Mouse (Mus musculus) cortical plate, adult 2 months (tissue): Measurements from ENCODE around the gene Capn15. TPM values are rescaled to one million over a fixed set of nuclear protein-coding genes. Genes with fewer than 3 reads are reported as not detected.
A peak's percentile ranks its signal among the peaks of the same experiment; 100 is the strongest.

Experiments used
- H3K27ac ChIP-seq: fragments of 200-500 bp; 2 replicates; pipeline ENCODE4 v1.5.1; 2012; ENCODE audit warnings: low read length, control low read depth, inconsistent platforms; ENCODE audit not compliant: insufficient read depth
- H3K4me1 ChIP-seq: fragments of 200-500 bp; 2 replicates; pipeline ENCODE4 v1.6.1; 2011; ENCODE audit warnings: low read length; ENCODE audit not compliant: control insufficient read depth, insufficient read depth
- H3K4me3 ChIP-seq: fragments of 200-500 bp; 2 replicates; pipeline ENCODE4 v1.5.1; 2011; ENCODE audit warnings: mild to moderate bottlenecking, low read length, control low read depth; ENCODE audit not compliant: insufficient read depth
- CTCF ChIP-seq: fragments of 200-500 bp; IDR thresholded peaks from 2 replicates; pipeline ENCODE4 v1.5.1; 2011; ENCODE audit warnings: mild to moderate bottlenecking, control low read depth, low read length; ENCODE audit not compliant: insufficient read depth; ENCODE audit errors: extremely low read depth
- POLR2A ChIP-seq: fragments of 200-500 bp; IDR thresholded peaks from 2 replicates; pipeline ENCODE4 v1.6.1; 2011; ENCODE audit warnings: mild to moderate bottlenecking, low read length, control low read depth; ENCODE audit not compliant: insufficient read depth; ENCODE audit errors: extremely low read depth
- polyA plus RNA-seq: library from polyadenylated mRNA; depleted of rRNA; stranded (reverse); fragments of >200 nt; gene quantifications from 2 replicates; pipeline ENCODE4 v1.2.3, GENCODE M21; 2012

Gene Capn15
- polyA plus RNA-seq, 1 experiment = 45.8 TPM

DNA sequence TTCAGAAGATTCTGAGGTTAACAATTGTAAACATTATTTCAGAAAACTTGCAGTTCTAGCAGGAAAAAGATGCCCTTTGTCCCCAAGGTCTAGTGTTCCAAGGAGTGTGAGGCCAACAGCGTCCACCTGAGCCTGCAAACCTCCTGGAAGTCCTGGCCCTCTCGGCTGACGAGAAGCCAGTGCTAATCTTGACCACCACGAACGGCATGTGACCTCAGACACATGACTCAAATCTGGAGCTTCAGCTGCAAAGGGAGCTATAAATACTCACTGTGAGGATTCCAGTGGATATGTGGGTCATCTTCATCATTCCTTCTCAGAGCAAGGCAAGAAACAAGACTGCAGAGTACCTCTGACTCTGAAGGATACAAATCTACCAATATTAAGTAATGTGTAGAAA lies 32.4 kb upstream of the Capn15 start:
- Histone ChIP-seq H3K4me3 (no peak overlapping the region), H3K27ac (no peak overlapping the region), H3K4me1 (peaks cover 17% of the 10 kb centered on the region)
- TF ChIP-seq CTCF (no peak), POLR2A (no peak)

GRCm38 (mm10) chr17:26017021-26017420 lies 31.4 kb upstream of the Capn15 start:
- peaks cover 17% of the 10 kb centered on the region for H3K4me1 ChIP-seq
- no peak overlapping the region for H3K4me3 ChIP-seq
- no peak for TF ChIP-seq POLR2A
- TF ChIP-seq CTCF = no peak
- H3K27ac ChIP-seq = no peak overlapping the region

GRCm38 (mm10) chr17:26013711-26014110 lies 28.1 kb upstream of the Capn15 start:
- Histone ChIP-seq H3K4me1 (peaks cover 15% of the 10 kb centered on the region), H3K4me3 (no peak overlapping the region), H3K27ac (no peak overlapping the region)
- TF ChIP-seq CTCF (no peak), POLR2A (no peak)

- H3K27ac ChIP-seq = no peak overlapping the region
- TF ChIP-seq CTCF (peak; percentile 67), POLR2A (no peak)
- peaks cover 7% of the 10 kb centered on the region for H3K4me1 ChIP-seq
- no peak overlapping the region for H3K4me3 ChIP-seq
These were observed 26.4 kb upstream of the Capn15 start for GRCm38 (mm10) chr17:26011841-26012460.

- no peak overlapping the region for H3K27ac ChIP-seq
- H3K4me1 ChIP-seq = peaks cover 5% of the 10 kb centered on the region; the same call in 1 of the 2 replicates
- H3K4me3 ChIP-seq = no peak overlapping the region
- TF ChIP-seq POLR2A = no peak
- TF ChIP-seq CTCF = peak; percentile 94
These were observed 23.9 kb upstream of the Capn15 start for GRCm38 (mm10) chr17:26009540-26009939.

DNA sequence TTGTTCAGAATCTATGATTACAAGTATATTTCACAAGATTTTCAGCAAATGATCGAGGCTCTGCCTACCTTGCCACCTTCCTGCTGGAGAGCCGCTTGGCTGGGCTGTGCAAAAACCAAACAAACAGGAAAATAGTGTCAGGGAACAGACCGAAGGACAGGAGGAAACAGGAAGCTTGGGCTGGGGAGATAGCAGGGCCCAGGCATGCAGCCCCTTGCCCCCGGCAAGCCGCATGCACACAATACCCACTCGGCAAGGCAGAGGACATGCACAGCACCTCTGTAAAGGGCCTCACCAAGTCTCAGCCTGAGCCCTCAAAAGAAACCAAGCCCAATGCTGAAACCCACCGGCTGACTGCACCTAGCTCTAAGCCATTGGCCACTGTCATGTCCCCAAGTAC lies 23.2 kb upstream of the Capn15 start:
- Histone ChIP-seq H3K27ac (no peak overlapping the region), H3K4me1 (peaks cover 3% of the 10 kb centered on the region; the same call in 1 of the 2 replicates)
- TF ChIP-seq POLR2A (no peak), CTCF (no peak)

DNA sequence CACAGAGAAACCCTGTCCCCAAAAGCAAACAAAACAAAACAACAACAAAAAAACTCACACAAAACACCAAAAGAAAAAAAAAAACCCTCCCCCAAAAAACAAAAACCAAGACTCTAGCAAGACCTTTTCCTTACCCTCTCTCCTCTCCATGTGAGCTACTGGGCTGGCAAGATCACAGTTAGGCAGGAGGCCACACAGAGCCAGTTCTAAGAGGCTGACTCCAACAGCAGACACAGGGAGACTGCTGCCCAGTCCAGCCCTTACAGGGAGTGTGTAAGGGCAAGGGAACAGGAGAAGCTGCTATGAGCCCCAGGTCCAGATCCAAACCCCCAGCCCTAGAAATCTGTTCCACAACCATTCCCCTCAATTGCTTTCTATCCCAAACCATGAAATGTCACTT lies 22.7 kb upstream of the Capn15 start:
- no peak overlapping the region for H3K4me3 ChIP-seq
- TF ChIP-seq POLR2A (no peak), CTCF (no peak)
- H3K4me1 ChIP-seq = no peaks in the 10 kb centered on the region
- no peak overlapping the region for H3K27ac ChIP-seq

More for the DNA sequence above, 23.2 kb upstream of the Capn15 start:
- H3K4me3 ChIP-seq = no peak overlapping the region

DNA sequence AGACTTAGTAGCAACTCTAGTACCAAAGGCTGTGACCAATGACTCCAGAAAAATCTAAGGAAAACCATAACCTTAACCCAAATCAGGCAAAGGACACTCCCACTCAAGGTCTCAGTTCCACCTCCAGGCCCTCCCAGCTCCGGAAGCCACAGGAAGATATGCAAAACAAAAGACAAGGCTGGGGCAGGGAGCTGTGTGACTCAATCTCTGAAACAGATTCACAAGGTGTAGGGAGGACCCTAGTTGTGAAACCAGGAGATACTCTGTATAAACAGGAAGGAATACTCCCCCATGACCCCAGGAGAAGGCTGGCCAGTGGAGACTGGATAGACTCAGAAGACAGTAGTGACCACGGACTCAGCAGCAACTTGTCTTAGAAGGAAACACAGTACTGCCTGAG lies 22.1 kb upstream of the Capn15 start:
- Histone ChIP-seq H3K27ac (no peak overlapping the region), H3K4me3 (no peak overlapping the region), H3K4me1 (no peaks in the 10 kb centered on the region)
- TF ChIP-seq POLR2A (no peak), CTCF (no peak)

DNA sequence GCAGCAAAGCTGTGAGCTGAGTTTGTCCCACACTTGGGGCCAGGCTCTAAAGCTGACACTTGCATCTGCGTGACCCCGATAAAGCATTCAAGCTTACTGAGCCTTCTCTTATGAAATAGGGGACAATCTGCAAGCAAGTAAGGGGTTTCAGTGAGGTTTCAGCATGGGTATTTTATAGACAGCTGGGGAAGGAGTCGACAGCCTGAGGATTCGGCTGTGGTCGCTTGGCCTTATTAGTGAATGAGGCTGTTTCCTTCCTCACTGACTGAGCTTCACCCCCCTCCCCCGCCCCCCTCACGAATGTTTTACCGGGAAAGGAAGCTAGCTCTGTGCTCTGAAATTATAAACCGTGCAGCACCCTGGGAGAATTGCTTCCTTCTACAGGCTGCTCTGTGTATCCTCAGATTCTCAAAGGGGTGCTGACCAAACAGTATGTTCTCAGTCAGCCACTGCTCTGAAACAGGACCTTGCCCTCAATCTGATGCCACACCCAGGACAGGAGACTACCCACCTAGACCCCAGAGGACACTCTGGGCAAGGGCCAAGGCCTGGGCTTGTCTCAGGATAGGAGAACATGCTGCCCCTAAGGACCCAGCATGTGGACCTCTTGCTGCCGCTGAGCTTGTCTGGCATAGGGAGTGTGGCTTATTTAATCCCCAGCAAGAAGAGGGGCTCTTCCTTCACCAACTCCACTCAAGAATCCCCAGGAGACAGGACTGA lies 20.3 kb upstream of the Capn15 start:
- no peak overlapping the region for H3K27ac ChIP-seq
- H3K4me1 ChIP-seq = no peaks in the 10 kb centered on the region
- H3K4me3 ChIP-seq = no peak overlapping the region
- no peak for TF ChIP-seq CTCF
- no peak for TF ChIP-seq POLR2A

DNA sequence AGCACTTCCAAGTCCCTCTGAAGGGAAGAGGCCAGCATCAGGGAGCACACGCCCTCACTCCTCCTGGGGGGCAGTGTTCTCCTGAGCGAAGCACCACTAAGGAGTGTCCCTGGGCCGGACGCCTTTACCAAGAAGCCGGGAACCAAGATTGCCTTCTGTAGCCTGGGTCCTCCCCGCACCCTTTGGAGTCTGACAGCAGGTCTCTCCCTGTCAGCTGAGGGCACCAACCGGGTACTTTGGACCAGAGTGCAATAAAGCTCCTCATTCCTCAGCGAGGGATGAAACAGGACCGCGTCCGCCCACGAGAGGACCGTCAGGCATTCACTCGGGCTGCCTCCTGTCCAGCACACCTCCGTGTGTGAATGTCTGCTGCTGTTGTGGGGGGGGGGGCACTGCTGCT lies 19.1 kb upstream of the Capn15 start:
- Histone ChIP-seq H3K27ac (no peak overlapping the region), H3K4me1 (no peaks in the 10 kb centered on the region), H3K4me3 (no peak overlapping the region)
- TF ChIP-seq CTCF (no peak), POLR2A (no peak)

DNA sequence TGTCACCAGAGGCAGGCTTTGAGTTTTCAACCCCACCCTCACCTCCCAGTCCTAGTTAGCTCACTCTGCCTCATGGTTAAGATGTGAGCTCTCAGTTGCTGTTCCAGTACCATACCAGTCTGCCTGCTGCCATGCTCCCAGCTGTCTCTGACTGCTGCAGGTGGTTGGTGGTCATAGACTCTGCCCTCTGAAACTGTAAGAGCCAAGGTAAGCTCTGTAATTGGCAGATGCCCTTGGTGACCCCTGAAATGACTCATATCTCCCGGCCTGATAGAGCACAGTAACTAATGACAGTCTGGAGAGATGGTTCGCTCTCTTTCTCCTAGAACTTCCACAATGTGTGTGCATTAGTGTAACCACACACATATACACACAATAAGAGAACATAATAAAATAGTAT lies 18.3 kb upstream of the Capn15 start:
- no peaks in the 10 kb centered on the region for H3K4me1 ChIP-seq
- no peak overlapping the region for H3K4me3 ChIP-seq
- TF ChIP-seq POLR2A (no peak), CTCF (no peak)
- no peak overlapping the region for H3K27ac ChIP-seq
